Mouse (Mus musculus): ENCODE measurements around the gene Ppp6r3. TPM values are rescaled to one million over a fixed set of nuclear protein-coding genes. Genes with fewer than 3 reads are reported as not detected.

Gene Ppp6r3
- polyA plus RNA-seq, 1 experiment = 97.4 TPM

- no peak overlapping the region for H3K27ac ChIP-seq (ENCODE audit: control insufficient read depth, insufficient read depth, low read length)
- no peaks in the 10 kb centered on the region for H3K36me3 ChIP-seq (ENCODE audit: control insufficient read depth, insufficient read depth, low read length)
- peaks cover 10% of the 10 kb centered on the region for H3K4me1 ChIP-seq (replicated peaks; ENCODE audit: control insufficient read depth, insufficient read depth, low read length)
- H3K27me3 ChIP-seq (ENCODE audit: control insufficient read depth, insufficient read depth, low read length) = no peaks in the 10 kb centered on the region
- no peak for DNase-seq
- H3K4me3 ChIP-seq (ENCODE audit: control insufficient read depth, insufficient read depth, low read length) = no peak overlapping the region
- no peak for TF ChIP-seq POLR2A (IDR thresholded peaks at IDR 0.05; ENCODE audit: control insufficient read depth, extremely low read depth, insufficient read depth, low read length, poor library complexity)
- no peak for TF ChIP-seq CTCF (IDR thresholded peaks at IDR 0.05; ENCODE audit: borderline replicate concordance, control insufficient read depth, extremely low read depth, insufficient read depth, low read length, poor library complexity)
Measured at GRCm38 (mm10) chr19:3577911-3578290, 2.4 kb upstream of the Ppp6r3 start.

GRCm38 (mm10) chr19:3577265-3577910 is 1.8 kb upstream of the Ppp6r3 start:
- DNase-seq = no peak
- WGBS = 95% methylated on average over 4 of the region's 4 CpGs
- H3K27ac ChIP-seq (ENCODE audit: control insufficient read depth, insufficient read depth, low read length) = no peak overlapping the region

GRCm38 (mm10) chr19:3576451-3577264 is 1.1 kb upstream of the Ppp6r3 start:
- Histone ChIP-seq H3K36me3 (ENCODE audit: control insufficient read depth, insufficient read depth, low read length) (no peaks in the 10 kb centered on the region), H3K27me3 (ENCODE audit: control insufficient read depth, insufficient read depth, low read length) (no peaks in the 10 kb centered on the region), H3K4me3 (ENCODE audit: control insufficient read depth, insufficient read depth, low read length) (no peak overlapping the region), H3K27ac (ENCODE audit: control insufficient read depth, insufficient read depth, low read length) (no peak overlapping the region), H3K4me1 (replicated peaks; ENCODE audit: control insufficient read depth, insufficient read depth, low read length) (peaks cover 10% of the 10 kb centered on the region)
- no peak for DNase-seq
- TF ChIP-seq CTCF (IDR thresholded peaks at IDR 0.05; ENCODE audit: borderline replicate concordance, control insufficient read depth, extremely low read depth, insufficient read depth, low read length, poor library complexity) = no peak
- WGBS = 86% methylated on average over 5 of the region's 5 CpGs

More at GRCm38 (mm10) chr19:3577265-3577910, 1.8 kb upstream of the Ppp6r3 start:
- TF ChIP-seq CTCF (IDR thresholded peaks at IDR 0.05; ENCODE audit: borderline replicate concordance, control insufficient read depth, extremely low read depth, insufficient read depth, low read length, poor library complexity) = no peak
- TF ChIP-seq POLR2A (IDR thresholded peaks at IDR 0.05; ENCODE audit: control insufficient read depth, extremely low read depth, insufficient read depth, low read length, poor library complexity) = no peak
- no peaks in the 10 kb centered on the region for H3K27me3 ChIP-seq (ENCODE audit: control insufficient read depth, insufficient read depth, low read length)
- no peak overlapping the region for H3K4me3 ChIP-seq (ENCODE audit: control insufficient read depth, insufficient read depth, low read length)
- peaks cover 10% of the 10 kb centered on the region for H3K4me1 ChIP-seq (replicated peaks; ENCODE audit: control insufficient read depth, insufficient read depth, low read length)
- H3K36me3 ChIP-seq (ENCODE audit: control insufficient read depth, insufficient read depth, low read length) = no peaks in the 10 kb centered on the region

DNA sequence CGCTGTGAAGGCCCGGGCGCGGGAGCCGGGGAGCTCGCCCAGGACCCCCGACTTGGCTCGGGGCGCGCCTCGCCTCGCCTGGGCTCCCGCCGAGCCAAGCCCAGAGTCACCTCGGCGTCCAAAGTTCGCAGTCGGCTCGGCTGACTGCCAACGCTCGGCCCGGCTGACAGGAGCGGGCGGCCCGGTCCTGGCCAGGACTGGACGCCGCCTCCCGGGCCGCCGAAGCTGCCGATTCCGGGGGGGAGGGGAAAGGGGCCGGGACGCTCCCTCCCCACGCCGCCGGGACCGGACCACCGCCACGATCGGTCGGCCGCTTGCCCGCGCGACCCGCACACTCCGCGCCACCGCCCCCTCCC is 295 bp downstream of the Ppp6r3 start:
- WGBS = under 1% methylated on average over 49 of the region's 50 CpGs
- TF ChIP-seq CTCF (IDR thresholded peaks at IDR 0.05; ENCODE audit: borderline replicate concordance, control insufficient read depth, extremely low read depth, insufficient read depth, low read length, poor library complexity) (no peak), POLR2A (IDR thresholded peaks at IDR 0.05; ENCODE audit: control insufficient read depth, extremely low read depth, insufficient read depth, low read length, poor library complexity) (no peak)
- H3K27me3 ChIP-seq (ENCODE audit: control insufficient read depth, insufficient read depth, low read length) = no peaks in the 10 kb centered on the region
- H3K27ac ChIP-seq (ENCODE audit: control insufficient read depth, insufficient read depth, low read length) = peak overlapping the region; percentile 23; the same call in 1 of the 2 replicates
- peaks cover 11% of the 10 kb centered on the region for H3K4me1 ChIP-seq (replicated peaks; ENCODE audit: control insufficient read depth, insufficient read depth, low read length)
- peak overlapping the region; percentile 82 for H3K4me3 ChIP-seq (ENCODE audit: control insufficient read depth, insufficient read depth, low read length)
- no peaks in the 10 kb centered on the region for H3K36me3 ChIP-seq (ENCODE audit: control insufficient read depth, insufficient read depth, low read length)
- no peak for DNase-seq

DNA sequence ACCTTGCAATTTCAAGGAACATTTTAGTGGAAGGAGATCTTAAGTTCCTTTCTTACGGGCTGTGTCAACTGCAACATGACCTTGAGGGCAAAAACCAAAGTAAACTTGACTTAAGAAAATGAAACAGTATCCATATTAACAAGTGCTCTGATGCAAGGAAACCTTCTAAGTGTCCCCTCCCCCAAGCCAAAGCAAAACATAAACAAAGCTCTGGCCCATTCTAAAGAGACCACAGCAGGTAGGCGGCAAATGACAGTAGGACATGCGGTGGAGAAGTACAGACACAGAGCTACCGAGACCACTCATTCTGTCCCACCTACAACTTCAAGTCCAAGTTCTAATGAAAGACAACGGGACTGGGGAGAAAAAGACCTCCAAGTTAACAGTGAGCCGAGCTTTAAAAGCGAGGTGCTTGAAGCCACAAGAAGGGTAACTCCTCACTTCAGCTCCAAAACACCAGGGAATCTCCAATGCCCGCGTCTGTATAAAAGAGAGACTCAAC is 905 bp downstream of the Ppp6r3 start:
- DNase-seq = no peak
- no peaks in the 10 kb centered on the region for H3K27me3 ChIP-seq (ENCODE audit: control insufficient read depth, insufficient read depth, low read length)
- H3K4me1 ChIP-seq (replicated peaks; ENCODE audit: control insufficient read depth, insufficient read depth, low read length) = peaks cover 13% of the 10 kb centered on the region
- no peaks in the 10 kb centered on the region for H3K36me3 ChIP-seq (ENCODE audit: control insufficient read depth, insufficient read depth, low read length)
- WGBS = 2% methylated on average over 9 of the region's 9 CpGs
- TF ChIP-seq POLR2A (IDR thresholded peaks at IDR 0.05; ENCODE audit: control insufficient read depth, extremely low read depth, insufficient read depth, low read length, poor library complexity) (no peak), CTCF (IDR thresholded peaks at IDR 0.05; ENCODE audit: borderline replicate concordance, control insufficient read depth, extremely low read depth, insufficient read depth, low read length, poor library complexity) (no peak)
- no peak overlapping the region for H3K27ac ChIP-seq (ENCODE audit: control insufficient read depth, insufficient read depth, low read length)
- peak overlapping the region; percentile 82 for H3K4me3 ChIP-seq (ENCODE audit: control insufficient read depth, insufficient read depth, low read length)

- WGBS = 89% methylated on average over 3 of the region's 3 CpGs
- no peak overlapping the region for H3K27ac ChIP-seq (ENCODE audit: control insufficient read depth, insufficient read depth, low read length)
Measured at GRCm38 (mm10) chr19:3564309-3564708, 11.2 kb downstream of the Ppp6r3 start.

More at GRCm38 (mm10) chr19:3564309-3564708, 11.2 kb downstream of the Ppp6r3 start:
- H3K36me3 ChIP-seq (ENCODE audit: control insufficient read depth, insufficient read depth, low read length) = no peaks in the 10 kb centered on the region
- no peak overlapping the region for H3K4me3 ChIP-seq (ENCODE audit: control insufficient read depth, insufficient read depth, low read length)
- TF ChIP-seq POLR2A (IDR thresholded peaks at IDR 0.05; ENCODE audit: control insufficient read depth, extremely low read depth, insufficient read depth, low read length, poor library complexity) (no peak), CTCF (IDR thresholded peaks at IDR 0.05; ENCODE audit: borderline replicate concordance, control insufficient read depth, extremely low read depth, insufficient read depth, low read length, poor library complexity) (no peak)
- H3K27me3 ChIP-seq (ENCODE audit: control insufficient read depth, insufficient read depth, low read length) = no peaks in the 10 kb centered on the region
- H3K4me1 ChIP-seq (replicated peaks; ENCODE audit: control insufficient read depth, insufficient read depth, low read length) = peaks cover 8% of the 10 kb centered on the region; the same call in 1 of the 2 replicates
- no peak for DNase-seq

All from thymus, adult 2 months (tissue).